Mouse (Mus musculus): ENCODE measurements around the gene Gpr155. TPM values are rescaled to one million over a fixed set of nuclear protein-coding genes. Genes with fewer than 3 reads are reported as not detected.

The Gpr155 gene
- polyA plus RNA-seq, 1 experiment from 2014 or later, result 4.7 TPM

DNA sequence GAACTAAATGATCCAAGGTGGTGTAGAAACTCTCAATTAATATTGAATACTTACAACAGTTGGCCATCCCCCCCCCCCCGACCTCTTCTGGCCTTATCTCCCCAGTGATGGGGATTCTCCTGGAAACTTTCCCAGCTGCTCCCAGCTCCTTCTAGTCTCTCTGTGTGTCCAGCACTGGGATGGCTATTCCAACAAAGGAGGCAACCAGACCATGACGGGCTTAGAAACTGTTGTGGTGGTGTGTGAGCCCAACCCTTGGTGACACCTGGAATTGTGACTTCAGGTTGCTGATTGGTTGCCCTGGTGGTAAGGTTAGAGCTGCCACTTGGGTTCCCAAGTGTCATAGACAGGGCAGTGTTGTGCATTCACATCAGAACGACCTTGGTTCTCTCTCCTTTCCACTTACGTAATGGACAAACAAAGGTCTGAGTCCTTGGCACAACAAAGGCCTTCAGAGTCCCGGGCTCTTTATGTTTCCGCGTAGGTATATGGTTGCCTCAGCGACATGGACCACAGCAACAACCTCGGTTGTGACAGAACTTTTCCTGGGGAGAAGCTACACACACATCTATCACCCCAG is 20.1 kb upstream of the Gpr155 start:
- WGBS, result 79% methylated on average over 9 of the region's 9 CpGs
- H3K4me1 ChIP-seq (replicated peaks), result no peaks in the 10 kb centered on the region
- H3K27me3 ChIP-seq, result no peaks in the 10 kb centered on the region
- no peak overlapping the region for H3K4me2 ChIP-seq
- no peak for ATAC-seq (replicated peaks; ENCODE audit: insufficient number of reproducible peaks, insufficient read depth, low FRiP score, low read depth)
- no peak overlapping the region for H3K4me3 ChIP-seq
- no peak overlapping the region for H3K9ac ChIP-seq
- H3K9me3 ChIP-seq (replicated peaks), result no peaks in the 10 kb centered on the region
- no peak overlapping the region for H3K27ac ChIP-seq
- H3K36me3 ChIP-seq, result no peaks in the 10 kb centered on the region

DNA sequence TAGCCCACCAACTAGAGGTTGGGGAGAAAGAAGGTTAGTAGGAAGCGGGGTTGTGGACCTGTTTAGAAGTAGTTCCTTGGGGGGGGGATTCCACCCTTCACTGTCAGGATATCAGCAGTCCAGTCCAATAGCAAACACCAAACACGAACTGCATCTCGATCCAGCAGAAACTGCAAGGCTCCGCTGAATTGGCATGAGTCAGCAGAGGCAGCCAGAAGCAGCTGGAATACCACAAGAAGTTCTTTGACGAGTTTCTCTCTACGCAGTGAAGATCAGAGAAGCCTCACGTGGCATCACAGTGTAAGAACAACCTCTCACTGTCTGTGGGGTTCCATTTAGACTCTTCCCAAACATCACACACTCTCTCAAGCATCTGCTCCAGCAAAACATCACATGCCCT is 18.6 kb upstream of the Gpr155 start:
- no peak for ATAC-seq (replicated peaks; ENCODE audit: insufficient number of reproducible peaks, insufficient read depth, low FRiP score, low read depth)
- Histone ChIP-seq H3K36me3 (no peaks in the 10 kb centered on the region), H3K4me2 (no peak overlapping the region), H3K27me3 (no peaks in the 10 kb centered on the region), H3K27ac (no peak overlapping the region), H3K4me1 (replicated peaks) (no peaks in the 10 kb centered on the region), H3K9me3 (replicated peaks) (no peaks in the 10 kb centered on the region), H3K9ac (no peak overlapping the region), H3K4me3 (no peak overlapping the region)
- 83% methylated on average over 7 of the region's 7 CpGs for WGBS

DNA sequence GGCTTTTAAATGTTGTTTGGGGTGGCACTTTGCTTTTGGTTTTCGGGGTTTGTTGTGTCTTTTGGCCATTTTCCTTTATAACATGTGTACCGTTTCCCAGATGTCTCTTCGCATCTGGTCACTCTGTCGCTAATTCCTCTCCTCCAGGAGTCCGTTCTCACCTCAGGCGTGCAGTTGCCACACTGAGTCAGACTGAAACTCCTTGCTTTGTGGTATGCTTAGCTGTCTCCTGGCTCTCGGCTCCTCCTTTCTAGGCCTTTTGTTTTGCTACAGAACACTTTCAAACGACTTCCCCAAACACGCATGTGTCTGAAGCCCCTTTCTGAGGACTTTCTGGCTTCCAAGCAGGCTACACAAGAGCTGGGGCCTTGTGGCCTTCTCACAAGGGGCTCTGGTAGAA is 18.1 kb upstream of the Gpr155 start:
- Histone ChIP-seq H3K4me2 (no peak overlapping the region), H3K9ac (no peak overlapping the region), H3K27ac (no peak overlapping the region), H3K9me3 (replicated peaks) (no peaks in the 10 kb centered on the region), H3K4me3 (no peak overlapping the region), H3K4me1 (replicated peaks) (no peaks in the 10 kb centered on the region), H3K36me3 (no peaks in the 10 kb centered on the region), H3K27me3 (no peaks in the 10 kb centered on the region)
- ATAC-seq (replicated peaks; ENCODE audit: insufficient number of reproducible peaks, insufficient read depth, low FRiP score, low read depth), result no peak
- 78% methylated on average over 9 of the region's 9 CpGs for WGBS

- Histone ChIP-seq H3K36me3 (no peaks in the 10 kb centered on the region), H3K9ac (no peak overlapping the region), H3K27me3 (no peaks in the 10 kb centered on the region), H3K9me3 (replicated peaks) (no peaks in the 10 kb centered on the region), H3K27ac (no peak overlapping the region), H3K4me2 (no peak overlapping the region), H3K4me3 (no peak overlapping the region), H3K4me1 (replicated peaks) (no peaks in the 10 kb centered on the region)
- WGBS, result 69% methylated on average over 15 of the region's 15 CpGs
- ATAC-seq (replicated peaks; ENCODE audit: insufficient number of reproducible peaks, insufficient read depth, low FRiP score, low read depth), result no peak
These were observed 17.1 kb upstream of the Gpr155 start for GRCm38 (mm10) chr2:73403385-73404013.

DNA sequence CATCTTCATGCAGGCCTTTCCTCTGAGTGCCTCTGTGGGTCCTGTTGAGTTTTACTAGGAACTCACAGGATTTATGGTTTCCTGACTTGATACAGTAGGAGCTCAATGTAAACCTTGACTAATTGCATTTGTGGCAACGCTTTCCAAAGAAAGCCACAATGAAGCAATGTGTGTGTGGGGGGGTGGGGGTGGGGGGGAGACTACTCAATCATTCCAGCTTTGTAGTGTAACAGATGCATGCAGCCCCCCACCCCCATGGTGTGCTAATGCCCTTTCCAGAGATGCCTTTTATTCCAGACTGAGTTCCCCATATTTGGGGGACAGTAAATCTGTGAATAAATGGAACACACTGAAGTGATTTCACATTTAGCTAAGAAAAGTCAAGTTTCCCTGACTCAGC is 15.3 kb upstream of the Gpr155 start:
- no peak overlapping the region for H3K27ac ChIP-seq
- no peaks in the 10 kb centered on the region for H3K36me3 ChIP-seq
- no peak overlapping the region for H3K4me3 ChIP-seq
- 67% methylated on average over 1 of the region's 1 CpGs for WGBS
- no peak for ATAC-seq (replicated peaks; ENCODE audit: insufficient number of reproducible peaks, insufficient read depth, low FRiP score, low read depth)
- H3K4me1 ChIP-seq (replicated peaks), result no peaks in the 10 kb centered on the region
- no peaks in the 10 kb centered on the region for H3K27me3 ChIP-seq
- H3K4me2 ChIP-seq, result no peak overlapping the region
- H3K9me3 ChIP-seq (replicated peaks), result no peaks in the 10 kb centered on the region
- H3K9ac ChIP-seq, result no peak overlapping the region

- H3K27me3 ChIP-seq, result no peaks in the 10 kb centered on the region
- no peaks in the 10 kb centered on the region for H3K4me1 ChIP-seq (replicated peaks)
- no peak for ATAC-seq (replicated peaks; ENCODE audit: insufficient number of reproducible peaks, insufficient read depth, low FRiP score, low read depth)
- H3K9ac ChIP-seq, result no peak overlapping the region
- no peak overlapping the region for H3K4me3 ChIP-seq
- no peak overlapping the region for H3K27ac ChIP-seq
- H3K36me3 ChIP-seq, result no peaks in the 10 kb centered on the region
- 83% methylated on average over 2 of the region's 2 CpGs for WGBS
- H3K4me2 ChIP-seq, result no peak overlapping the region
- H3K9me3 ChIP-seq (replicated peaks), result no peaks in the 10 kb centered on the region
These were observed 11.1 kb upstream of the Gpr155 start for GRCm38 (mm10) chr2:73397476-73397875.

DNA sequence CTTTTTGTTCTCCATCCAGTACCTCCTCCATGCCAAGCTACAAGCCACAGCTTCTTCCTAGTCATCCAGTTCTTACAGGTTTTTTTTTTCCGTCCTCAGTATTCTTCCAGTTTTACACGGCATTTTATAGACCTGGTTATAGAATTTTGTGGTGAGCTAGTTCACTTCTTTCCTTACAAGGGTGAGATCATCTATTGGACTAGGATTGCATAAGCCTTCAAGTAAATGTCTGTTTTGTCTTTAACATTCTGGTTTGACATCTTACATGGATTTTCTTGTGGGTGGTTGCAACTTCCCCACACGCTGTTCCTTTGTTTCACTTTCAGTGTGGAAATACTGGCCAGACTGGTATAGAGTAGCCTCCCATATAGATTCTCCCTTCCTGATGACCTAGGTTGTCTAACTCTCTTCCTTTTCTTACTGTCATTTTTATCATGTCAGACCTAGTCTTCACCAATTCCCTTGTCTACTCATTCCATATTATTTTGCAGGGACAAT is 10.5 kb upstream of the Gpr155 start:
- Histone ChIP-seq H3K9me3 (replicated peaks) (no peaks in the 10 kb centered on the region), H3K27ac (no peak overlapping the region), H3K9ac (no peak overlapping the region), H3K36me3 (no peaks in the 10 kb centered on the region), H3K4me2 (no peak overlapping the region), H3K27me3 (no peaks in the 10 kb centered on the region), H3K4me3 (no peak overlapping the region), H3K4me1 (replicated peaks) (no peaks in the 10 kb centered on the region)
- ATAC-seq (replicated peaks; ENCODE audit: insufficient number of reproducible peaks, insufficient read depth, low FRiP score, low read depth), result no peak
- 85% methylated on average over 3 of the region's 3 CpGs for WGBS

DNA sequence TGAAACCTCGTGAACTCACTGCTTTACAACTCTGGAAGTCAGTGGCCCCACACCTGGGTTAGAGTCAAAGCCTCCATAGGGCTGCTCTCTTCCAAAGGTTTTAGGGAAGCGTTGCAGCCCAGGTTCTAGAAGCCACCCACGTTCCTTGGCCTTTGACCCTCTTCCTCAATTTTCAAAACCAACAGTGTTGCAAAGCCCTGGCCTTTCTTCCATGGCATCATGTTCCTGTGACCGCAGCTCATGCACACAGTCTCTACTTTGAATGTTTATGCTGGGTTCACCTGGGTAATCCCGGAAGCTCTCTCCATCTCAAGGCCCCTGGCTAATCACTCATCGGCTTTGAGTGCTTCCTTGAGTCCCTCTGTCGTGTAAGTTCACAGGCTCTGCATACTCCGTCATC is 9.1 kb upstream of the Gpr155 start:
- Histone ChIP-seq H3K9ac (no peak overlapping the region), H3K27ac (no peak overlapping the region)
- WGBS, result 68% methylated on average over 8 of the region's 8 CpGs

DNA sequence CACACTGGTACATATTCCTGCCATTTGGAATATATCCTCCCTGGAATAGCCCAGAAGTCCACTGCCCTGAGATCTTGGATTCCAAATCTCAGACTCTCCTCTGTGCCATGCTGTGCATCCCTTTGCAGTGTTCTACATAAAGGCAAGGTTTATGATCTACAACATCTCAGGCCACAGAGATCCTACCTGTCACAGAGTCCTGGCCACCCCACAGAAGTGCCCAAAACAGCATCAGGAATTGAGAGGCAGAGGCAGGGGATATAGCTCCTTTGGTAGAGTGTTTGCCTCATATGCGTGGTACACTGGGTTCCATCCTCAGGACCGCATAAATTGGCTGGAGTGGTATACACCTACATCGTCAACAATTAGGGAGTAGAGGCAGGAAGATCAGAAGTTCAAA is 8.1 kb upstream of the Gpr155 start:
- H3K4me2 ChIP-seq, result no peak overlapping the region
- WGBS, result 83% methylated on average over 3 of the region's 3 CpGs
- H3K36me3 ChIP-seq, result no peaks in the 10 kb centered on the region
- no peaks in the 10 kb centered on the region for H3K4me1 ChIP-seq (replicated peaks)
- no peak overlapping the region for H3K9ac ChIP-seq
- no peaks in the 10 kb centered on the region for H3K9me3 ChIP-seq (replicated peaks)
- ATAC-seq (replicated peaks; ENCODE audit: insufficient number of reproducible peaks, insufficient read depth, low FRiP score, low read depth), result no peak
- no peaks in the 10 kb centered on the region for H3K27me3 ChIP-seq
- no peak overlapping the region for H3K27ac ChIP-seq
- H3K4me3 ChIP-seq, result no peak overlapping the region

More for the DNA sequence above, 9.1 kb upstream of the Gpr155 start:
- no peak overlapping the region for H3K4me2 ChIP-seq
- ATAC-seq (replicated peaks; ENCODE audit: insufficient number of reproducible peaks, insufficient read depth, low FRiP score, low read depth), result no peak
- no peaks in the 10 kb centered on the region for H3K36me3 ChIP-seq
- no peak overlapping the region for H3K4me3 ChIP-seq
- no peaks in the 10 kb centered on the region for H3K9me3 ChIP-seq (replicated peaks)
- H3K4me1 ChIP-seq (replicated peaks), result no peaks in the 10 kb centered on the region
- H3K27me3 ChIP-seq, result no peaks in the 10 kb centered on the region

DNA sequence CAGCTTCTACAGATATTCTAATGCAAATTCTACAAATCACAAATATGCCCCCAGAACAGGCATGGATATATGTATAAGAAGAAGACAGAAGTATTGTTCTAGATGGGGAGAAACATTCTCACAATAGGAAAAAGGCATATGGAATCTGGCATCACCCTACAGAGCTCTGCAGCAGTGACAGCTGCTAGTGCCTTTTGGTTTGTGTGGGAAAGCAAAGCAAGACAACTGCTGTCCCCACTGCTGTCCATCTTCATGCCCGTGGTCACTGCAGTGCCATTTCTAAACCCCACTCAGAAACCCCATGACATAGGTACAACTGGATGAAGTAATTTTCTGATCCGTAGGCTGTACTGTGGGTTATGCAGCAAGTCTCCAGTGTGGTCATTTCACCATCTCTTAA is 6.4 kb upstream of the Gpr155 start:
- Histone ChIP-seq H3K4me3 (no peak overlapping the region), H3K27me3 (no peaks in the 10 kb centered on the region), H3K9me3 (replicated peaks) (no peaks in the 10 kb centered on the region), H3K4me2 (no peak overlapping the region), H3K4me1 (replicated peaks) (no peaks in the 10 kb centered on the region), H3K27ac (no peak overlapping the region), H3K9ac (no peak overlapping the region), H3K36me3 (no peaks in the 10 kb centered on the region)
- 77% methylated on average over 2 of the region's 2 CpGs for WGBS
- no peak for ATAC-seq (replicated peaks; ENCODE audit: insufficient number of reproducible peaks, insufficient read depth, low FRiP score, low read depth)

DNA sequence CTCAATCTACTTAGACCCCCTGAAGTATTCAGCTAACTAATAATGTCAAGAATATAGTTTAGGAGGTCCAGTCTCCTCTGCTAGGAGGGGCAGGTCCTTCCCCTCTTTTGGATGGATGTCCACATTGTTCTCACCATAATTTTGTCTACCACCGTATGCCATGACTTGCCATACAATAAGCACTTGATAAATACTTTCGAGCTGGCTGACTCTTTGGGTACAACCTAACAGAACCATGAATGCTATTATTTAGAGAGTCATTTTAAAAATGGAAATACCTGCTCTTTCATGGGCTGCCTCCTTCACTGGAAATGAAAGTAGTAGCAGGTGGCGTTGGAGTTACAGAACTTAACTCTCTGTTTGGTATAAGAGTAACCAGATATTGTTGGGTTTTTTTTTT is 3.6 kb upstream of the Gpr155 start:
- WGBS, result 88% methylated on average over 3 of the region's 3 CpGs

GRCm38 (mm10) chr2:73387806-73388205 is 1.4 kb upstream of the Gpr155 start:
- H3K36me3 ChIP-seq, result no peaks in the 10 kb centered on the region
- no peak overlapping the region for H3K9ac ChIP-seq
- no peak overlapping the region for H3K27ac ChIP-seq
- peaks cover 8% of the 10 kb centered on the region for H3K4me1 ChIP-seq (replicated peaks)
- no peak overlapping the region for H3K4me3 ChIP-seq
- no peaks in the 10 kb centered on the region for H3K27me3 ChIP-seq
- ATAC-seq (replicated peaks; ENCODE audit: insufficient number of reproducible peaks, insufficient read depth, low FRiP score, low read depth), result no peak
- no peak overlapping the region for H3K4me2 ChIP-seq
- WGBS, result 91% methylated on average over 1 of the region's 1 CpGs
- no peaks in the 10 kb centered on the region for H3K9me3 ChIP-seq (replicated peaks)

More for the DNA sequence above, 3.6 kb upstream of the Gpr155 start:
- Histone ChIP-seq H3K4me1 (replicated peaks) (peaks cover 8% of the 10 kb centered on the region), H3K27ac (no peak overlapping the region), H3K4me3 (no peak overlapping the region), H3K4me2 (no peak overlapping the region), H3K27me3 (no peaks in the 10 kb centered on the region), H3K9me3 (replicated peaks) (no peaks in the 10 kb centered on the region), H3K9ac (no peak overlapping the region), H3K36me3 (no peaks in the 10 kb centered on the region)
- ATAC-seq (replicated peaks; ENCODE audit: insufficient number of reproducible peaks, insufficient read depth, low FRiP score, low read depth), result no peak

All from heart, embryonic 15.5 days (tissue).